Mouse (Mus musculus) hindbrain, postnatal 0 days (tissue): Measurements from ENCODE around the gene Cd2. TPM values are rescaled to one million over a fixed set of nuclear protein-coding genes. Genes with fewer than 3 reads are reported as not detected.

Source experiments
- ATAC-seq: fragments of 200-750 bp; cut with Nextera tagmentation; 2 replicates; pipeline ENCODE4 v1.8.0; 2017; ENCODE audit warnings: mild to moderate bottlenecking, moderate TSS enrichment, moderate library complexity
- DNase-seq: peaks from one replicate; pipeline ENCODE4 v3.0.0-alpha.2; 2015; ENCODE audit warnings: low spot score
- H3K27ac ChIP-seq: fragments of 300-500 bp; sonication (generic); 2 replicates; pipeline ENCODE4 v1.5.1; 2014; ENCODE audit warnings: mild to moderate bottlenecking
- H3K27me3 ChIP-seq: fragments of 300-500 bp; sonication (generic); 2 replicates; pipeline ENCODE4 v1.6.1; 2014; ENCODE audit warnings: low read length, mixed read lengths; ENCODE audit not compliant: insufficient read depth
- H3K36me3 ChIP-seq: fragments of 300-500 bp; sonication (generic); 2 replicates; pipeline ENCODE4 v1.6.1; 2014; ENCODE audit warnings: low read length, mixed read lengths; ENCODE audit not compliant: insufficient read depth
- H3K4me1 ChIP-seq: fragments of 300-500 bp; sonication (generic); 2 replicates; pipeline ENCODE4 v1.6.1; 2014; ENCODE audit warnings: antibody characterized with exemption, low read length, mixed read lengths; ENCODE audit not compliant: insufficient read depth
- H3K4me2 ChIP-seq: fragments of 300-500 bp; sonication (generic); 2 replicates; pipeline ENCODE4 v1.6.1; 2014; ENCODE audit warnings: low read depth, mild to moderate bottlenecking, low read length, moderate library complexity, mixed read lengths
- H3K4me3 ChIP-seq: fragments of 300-500 bp; sonication (generic); 2 replicates; pipeline ENCODE4 v1.5.1; 2014; ENCODE audit warnings: low read length
- H3K9ac ChIP-seq: fragments of 300-500 bp; sonication (generic); replicated peaks from 2 replicates; pipeline ENCODE4 v1.6.1; 2014; ENCODE audit warnings: mild to moderate bottlenecking, low read length, moderate library complexity, mixed read lengths
- H3K9me3 ChIP-seq: fragments of 300-500 bp; sonication (generic); 2 replicates; pipeline ENCODE4 v1.6.1; 2016; ENCODE audit warnings: low read length, mixed read lengths
- CTCF ChIP-seq: IDR thresholded peaks from 2 replicates; pipeline ENCODE4 v1.5.1; 2016; ENCODE audit warnings: antibody characterized with exemption, control low read depth, low read depth
- WGBS: fragments of 180-500 bp; shearing (Covaris S2); extraction: QIAGEN DNeasy Blood & Tissue Kit; methylation state at CpG from one replicate; pipeline ENCODE4 v1.1.7; 2014; 5-methylcytosine and 5-hydroxymethylcytosine counted together
- polyA plus RNA-seq: library from polyadenylated mRNA; unstranded; fragments of >200 nt; fragmentation: Nextera tagmentation; extraction: Ambion mirVana; gene quantifications from 2 replicates; pipeline ENCODE4 v1.2.1, GENCODE M21; 2015
- total RNA-seq: library from RNA; depleted of rRNA; stranded (reverse); fragments of >200 nt; gene quantifications from 2 replicates; pipeline ENCODE4 v1.2.3, GENCODE M21; 2014

Cd2 gene
- total and polyA plus RNA-seq, 2 experiments from 2014 or later = not detected

DNA sequence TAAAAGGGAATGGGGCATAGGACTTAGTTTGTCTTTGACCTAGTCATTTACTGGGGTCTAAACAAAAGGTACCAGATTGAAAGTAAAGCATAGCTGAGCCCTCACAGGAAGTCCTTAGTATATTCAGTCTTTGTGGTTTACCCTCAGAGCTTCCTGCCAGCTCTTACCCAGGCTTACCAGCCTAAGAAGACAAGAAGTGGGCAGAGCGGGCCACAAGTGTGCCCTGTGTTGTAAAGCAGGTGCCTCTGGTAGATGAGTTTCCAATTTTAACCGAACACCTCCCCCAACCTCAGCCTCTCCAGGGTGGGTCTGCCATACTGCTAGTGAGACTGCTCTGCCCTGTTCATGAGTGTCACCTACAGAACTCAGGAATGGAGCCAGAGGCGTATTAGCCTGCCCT, 12.9 kb downstream of the Cd2 start:
- no peak overlapping the region for H3K9ac ChIP-seq
- H3K4me2 ChIP-seq = no peak overlapping the region
- no peaks in the 10 kb centered on the region for H3K4me1 ChIP-seq
- TF ChIP-seq CTCF = no peak
- H3K27me3 ChIP-seq = no peaks in the 10 kb centered on the region
- no peak overlapping the region for H3K4me3 ChIP-seq
- 94% methylated on average over 3 of the region's 3 CpGs for WGBS
- H3K9me3 ChIP-seq = no peaks in the 10 kb centered on the region
- no peak for ATAC-seq
- peak overlapping the region; percentile 55; the same call in 1 of the 2 replicates for H3K27ac ChIP-seq
- no peak for DNase-seq
- H3K36me3 ChIP-seq = no peaks in the 10 kb centered on the region

DNA sequence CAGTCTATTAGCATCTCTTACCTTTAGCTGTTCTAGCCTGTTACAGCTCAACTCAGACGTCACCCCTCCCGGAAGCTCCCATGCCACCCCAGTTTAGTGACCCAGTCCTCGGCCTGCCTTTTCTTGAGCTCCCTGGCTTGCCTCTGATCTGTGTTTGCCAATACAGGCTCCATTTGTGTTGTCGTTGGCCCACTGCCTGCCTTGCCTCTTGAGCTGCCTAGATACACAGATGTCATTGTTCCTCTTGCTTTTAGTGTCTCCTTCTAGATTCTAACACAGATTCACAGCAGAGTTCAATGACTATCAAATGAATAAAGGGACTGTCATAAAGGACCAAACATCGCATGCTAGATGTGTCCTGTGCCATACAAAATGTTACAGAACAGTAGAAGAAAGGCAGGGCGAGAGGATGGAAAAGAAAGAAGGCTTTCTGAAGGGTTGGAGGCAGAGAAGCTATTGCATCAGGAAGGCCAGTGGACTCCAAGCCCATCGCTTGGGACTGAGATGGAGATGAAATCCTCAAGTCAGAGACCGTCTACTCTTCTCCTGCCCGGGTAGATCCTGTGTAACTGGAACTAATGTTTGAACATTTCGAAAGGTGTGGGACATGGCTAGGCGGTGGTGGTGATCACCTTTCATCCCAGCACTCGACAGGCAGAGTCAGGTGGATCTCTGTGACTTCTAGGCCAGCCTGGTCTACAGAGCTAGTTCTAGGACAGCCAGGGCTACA, 13.5 kb downstream of the Cd2 start:
- no peaks in the 10 kb centered on the region for H3K9me3 ChIP-seq
- H3K27ac ChIP-seq = peak overlapping the region; percentile 55
- no peak overlapping the region for H3K4me2 ChIP-seq
- H3K9ac ChIP-seq = no peak overlapping the region
- H3K4me3 ChIP-seq = no peak overlapping the region
- peak; percentile 68 for DNase-seq
- WGBS = 72% methylated on average over 12 of the region's 12 CpGs
- no peak for TF ChIP-seq CTCF
- peak; percentile 86 for ATAC-seq
- no peaks in the 10 kb centered on the region for H3K36me3 ChIP-seq
- H3K4me1 ChIP-seq = no peaks in the 10 kb centered on the region
- no peaks in the 10 kb centered on the region for H3K27me3 ChIP-seq

DNA sequence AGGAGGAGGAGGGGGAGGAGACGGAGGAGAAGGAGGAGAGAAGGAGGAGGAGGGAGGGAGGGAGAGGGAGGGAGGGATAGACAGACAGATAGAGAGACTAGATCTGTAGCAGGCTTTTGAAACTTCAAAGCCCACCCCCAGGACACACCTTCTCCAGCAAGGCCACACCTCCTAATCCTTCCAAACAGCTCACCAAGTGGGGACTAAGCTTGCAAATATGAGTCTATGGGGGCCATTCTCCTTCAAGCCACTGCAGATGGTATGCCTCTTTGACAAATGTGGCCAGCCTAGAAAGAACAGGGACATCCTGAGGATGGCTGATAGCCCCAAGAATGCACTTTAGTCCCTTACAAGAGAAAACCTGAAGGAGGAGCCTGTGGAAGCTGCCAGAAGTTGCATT, 15.6 kb downstream of the Cd2 start:
- no peak for DNase-seq
- Histone ChIP-seq H3K27ac (no peak overlapping the region), H3K36me3 (no peaks in the 10 kb centered on the region), H3K4me3 (no peak overlapping the region), H3K9me3 (no peaks in the 10 kb centered on the region; the same call in 1 of the 2 replicates), H3K9ac (no peak overlapping the region), H3K4me1 (no peaks in the 10 kb centered on the region), H3K4me2 (no peak overlapping the region), H3K27me3 (no peaks in the 10 kb centered on the region)
- WGBS = 83% methylated on average over 1 of the region's 1 CpGs
- ATAC-seq = no peak
- TF ChIP-seq CTCF = no peak

DNA sequence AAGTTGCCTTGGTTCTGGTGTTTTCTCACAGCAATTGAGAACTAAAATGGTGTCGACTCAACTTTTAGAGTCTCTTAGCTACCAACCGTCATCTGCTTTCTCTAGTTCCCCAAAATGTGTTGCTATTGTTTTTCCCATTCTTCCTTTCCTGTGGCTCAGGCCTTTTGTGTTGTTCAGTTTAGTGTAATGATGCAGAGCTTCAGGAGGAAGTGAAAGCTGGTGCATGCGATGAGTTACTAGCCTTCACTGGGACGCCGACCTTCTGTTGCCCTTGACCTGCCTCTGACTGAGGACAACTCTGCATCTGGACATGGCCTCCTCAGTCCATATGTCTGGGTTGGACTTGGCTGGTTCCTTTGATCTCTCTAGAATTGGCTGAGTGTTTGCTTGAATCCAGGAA, 16.9 kb downstream of the Cd2 start:
- Histone ChIP-seq H3K4me1 (no peaks in the 10 kb centered on the region), H3K4me2 (no peak overlapping the region), H3K4me3 (no peak overlapping the region), H3K27ac (no peak overlapping the region), H3K27me3 (no peaks in the 10 kb centered on the region), H3K9ac (no peak overlapping the region), H3K9me3 (no peaks in the 10 kb centered on the region; the same call in 1 of the 2 replicates), H3K36me3 (no peaks in the 10 kb centered on the region)
- no peak for ATAC-seq
- 92% methylated on average over 5 of the region's 5 CpGs for WGBS
- DNase-seq = no peak
- TF ChIP-seq CTCF = no peak

DNA sequence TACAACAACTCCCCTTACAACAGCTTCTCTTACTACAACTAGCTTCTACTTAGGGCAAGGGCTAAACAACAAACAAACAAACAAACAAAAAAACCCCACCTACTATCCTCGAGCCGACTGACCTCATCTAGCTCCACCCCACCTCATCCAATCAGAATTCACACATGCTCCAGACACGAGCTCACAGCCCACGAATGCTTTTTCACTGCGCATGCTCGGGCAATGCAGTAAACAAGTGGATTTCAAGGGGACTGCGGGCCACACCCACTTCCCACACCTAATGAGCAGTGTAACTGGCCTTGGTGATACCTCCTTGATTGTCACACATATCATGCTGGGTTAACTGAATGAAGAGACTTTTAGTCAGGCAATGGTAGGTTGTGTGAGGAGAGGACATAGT, 19.4 kb downstream of the Cd2 start:
- H3K27ac ChIP-seq = no peak overlapping the region
- H3K4me3 ChIP-seq = no peak overlapping the region
- H3K36me3 ChIP-seq = no peaks in the 10 kb centered on the region
- WGBS = 90% methylated on average over 7 of the region's 7 CpGs
- no peak overlapping the region for H3K4me2 ChIP-seq
- DNase-seq (no peak), ATAC-seq (no peak)
- TF ChIP-seq CTCF = no peak
- no peak overlapping the region for H3K9ac ChIP-seq
- no peaks in the 10 kb centered on the region; the same call in 1 of the 2 replicates for H3K9me3 ChIP-seq
- no peaks in the 10 kb centered on the region for H3K4me1 ChIP-seq
- H3K27me3 ChIP-seq = no peaks in the 10 kb centered on the region

DNA sequence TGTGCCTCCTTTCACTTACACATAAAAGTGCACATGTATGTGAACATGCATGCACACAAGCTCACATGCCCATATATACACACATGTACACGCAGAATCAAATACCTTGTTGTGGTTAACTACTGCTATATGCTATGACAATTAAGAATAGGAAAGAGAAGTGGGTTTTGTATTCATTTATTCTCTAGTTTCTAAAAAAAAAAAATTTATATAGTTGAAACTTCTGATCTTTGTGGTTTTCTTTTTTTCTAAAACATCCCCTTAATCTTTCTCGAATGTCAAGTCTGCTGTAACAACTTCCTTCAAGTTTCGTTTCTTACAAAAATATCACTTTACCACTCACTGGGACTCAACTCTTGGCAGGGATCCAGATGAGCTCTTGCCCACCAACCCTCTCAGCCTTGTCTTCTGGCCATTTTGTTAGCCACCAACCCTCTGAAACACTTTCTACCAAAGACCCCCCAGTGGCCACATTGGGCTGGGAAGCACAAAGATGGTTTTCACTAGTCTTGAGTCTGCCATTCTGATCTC, 22.1 kb downstream of the Cd2 start:
- Histone ChIP-seq H3K27ac (no peak overlapping the region), H3K4me2 (no peak overlapping the region), H3K9ac (no peak overlapping the region), H3K27me3 (no peaks in the 10 kb centered on the region), H3K36me3 (no peaks in the 10 kb centered on the region), H3K9me3 (no peaks in the 10 kb centered on the region; the same call in 1 of the 2 replicates), H3K4me3 (no peak overlapping the region), H3K4me1 (no peaks in the 10 kb centered on the region)
- TF ChIP-seq CTCF = no peak
- DNase-seq (no peak), ATAC-seq (no peak)
- 82% methylated on average over 3 of the region's 3 CpGs for WGBS

DNA sequence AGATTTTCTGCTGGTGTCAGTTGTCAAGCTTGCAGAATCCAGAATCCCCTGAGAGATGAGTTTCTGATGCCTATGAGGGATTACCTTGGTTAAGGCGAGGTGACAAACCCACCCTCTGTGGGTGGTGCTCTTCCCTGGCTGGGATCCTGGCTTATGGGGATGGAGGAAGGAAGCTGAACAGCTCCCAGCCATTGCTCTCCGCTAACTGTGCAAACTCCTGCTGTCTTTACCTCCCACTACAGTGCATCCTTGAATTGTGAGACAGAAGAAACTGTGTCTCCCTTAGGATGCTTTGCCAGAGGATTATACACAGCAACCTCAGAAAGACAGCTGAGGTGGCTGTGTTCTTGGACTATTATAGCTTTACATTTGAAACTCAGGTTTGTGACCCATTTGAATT, 28.8 kb downstream of the Cd2 start:
- no peak for TF ChIP-seq CTCF
- H3K9me3 ChIP-seq = no peaks in the 10 kb centered on the region
- H3K36me3 ChIP-seq = no peaks in the 10 kb centered on the region
- no peak overlapping the region for H3K4me2 ChIP-seq
- H3K27ac ChIP-seq = no peak overlapping the region
- no peak for ATAC-seq
- 48% methylated on average over 2 of the region's 2 CpGs for WGBS
- H3K27me3 ChIP-seq = no peaks in the 10 kb centered on the region
- H3K4me1 ChIP-seq = no peaks in the 10 kb centered on the region
- H3K9ac ChIP-seq = no peak overlapping the region
- H3K4me3 ChIP-seq = no peak overlapping the region
- DNase-seq = no peak
